Mouse (Mus musculus) neural tube, embryonic 11.5 days (tissue): ENCODE measurements around the gene Dstyk. TPM values are rescaled to one million over a fixed set of nuclear protein-coding genes. Genes with fewer than 3 reads are reported as not detected.

Source experiments
- ATAC-seq: fragments of 200-750 bp; cut with Nextera tagmentation; 2 replicates; pipeline ENCODE4 v1.8.0; 2017; ENCODE audit warnings: moderate number of reproducible peaks, mild to moderate bottlenecking, moderate TSS enrichment, moderate library complexity; ENCODE audit not compliant: insufficient read depth, low FRiP score, low TSS enrichment
- DNase-seq: peaks from one replicate; pipeline ENCODE4 v3.0.0-alpha.2; 2015; ENCODE audit warnings: low spot score
- H3K27ac ChIP-seq: fragments of 300-500 bp; sonication (generic); 2 replicates; pipeline ENCODE4 v1.5.1; 2014; ENCODE audit warnings: low read depth, mild to moderate bottlenecking, low read length
- H3K27me3 ChIP-seq: fragments of 300-500 bp; sonication (generic); 2 replicates; pipeline ENCODE4 v1.6.1; 2014; ENCODE audit warnings: mild to moderate bottlenecking, low read length, mixed read lengths; ENCODE audit not compliant: control insufficient read depth, insufficient read depth
- H3K36me3 ChIP-seq: fragments of 300-500 bp; sonication (generic); 2 replicates; pipeline ENCODE4 v1.6.1; 2014; ENCODE audit warnings: mild to moderate bottlenecking, low read length, moderate library complexity, mixed read lengths; ENCODE audit not compliant: control insufficient read depth, insufficient read depth
- H3K4me1 ChIP-seq: fragments of 300-500 bp; sonication (generic); 2 replicates; pipeline ENCODE4 v1.6.1; 2014; ENCODE audit warnings: low read length, mixed read lengths; ENCODE audit not compliant: control insufficient read depth, insufficient read depth
- H3K4me2 ChIP-seq: fragments of 300-500 bp; sonication (generic); 2 replicates; pipeline ENCODE4 v1.6.1; 2014; ENCODE audit warnings: low read depth, mild to moderate bottlenecking, moderate library complexity
- H3K4me3 ChIP-seq: fragments of 300-500 bp; sonication (generic); 2 replicates; pipeline ENCODE4 v1.5.1; 2014; ENCODE audit warnings: low read depth, low read length
- H3K9ac ChIP-seq: fragments of 300-500 bp; sonication (generic); 2 replicates; pipeline ENCODE4 v1.6.1; 2014; ENCODE audit warnings: mild to moderate bottlenecking, low read length
- H3K9me3 ChIP-seq: fragments of 300-500 bp; sonication (generic); 2 replicates; pipeline ENCODE4 v1.6.1; 2016; ENCODE audit warnings: low read length; ENCODE audit not compliant: control insufficient read depth
- WGBS: fragments of 180-500 bp; shearing (Covaris S2); extraction: QIAGEN DNeasy Blood & Tissue Kit; methylation state at CpG from one replicate; pipeline ENCODE4 v1.1.7; 2014; 5-methylcytosine and 5-hydroxymethylcytosine counted together
- polyA plus RNA-seq: library from polyadenylated mRNA; unstranded; fragments of >200 nt; fragmentation: Nextera tagmentation; extraction: Ambion mirVana; gene quantifications from 2 replicates; pipeline ENCODE4 v1.2.1, GENCODE M21; 2014

Dstyk gene
- polyA plus RNA-seq, 1 experiment from 2014 or later: 11.7 TPM

- ATAC-seq (no peak), DNase-seq (no peak)
- Histone ChIP-seq H3K9me3 (no peaks in the 10 kb centered on the region), H3K36me3 (no peaks in the 10 kb centered on the region), H3K27ac (no peak overlapping the region), H3K9ac (no peak overlapping the region), H3K4me1 (peaks cover 10% of the 10 kb centered on the region; the same call in 1 of the 2 replicates), H3K4me3 (no peak overlapping the region), H3K27me3 (no peaks in the 10 kb centered on the region), H3K4me2 (no peak overlapping the region)
- WGBS: 83% methylated on average over 1 of the region's 1 CpGs
These were observed 57.1 kb downstream of the Dstyk start for GRCm38 (mm10) chr1:132474496-132474895.

GRCm38 (mm10) chr1:132476575-132476927 lies 59.2 kb downstream of the Dstyk start:
- ATAC-seq: peak; percentile 38; the same call in 1 of the 2 replicates

DNA sequence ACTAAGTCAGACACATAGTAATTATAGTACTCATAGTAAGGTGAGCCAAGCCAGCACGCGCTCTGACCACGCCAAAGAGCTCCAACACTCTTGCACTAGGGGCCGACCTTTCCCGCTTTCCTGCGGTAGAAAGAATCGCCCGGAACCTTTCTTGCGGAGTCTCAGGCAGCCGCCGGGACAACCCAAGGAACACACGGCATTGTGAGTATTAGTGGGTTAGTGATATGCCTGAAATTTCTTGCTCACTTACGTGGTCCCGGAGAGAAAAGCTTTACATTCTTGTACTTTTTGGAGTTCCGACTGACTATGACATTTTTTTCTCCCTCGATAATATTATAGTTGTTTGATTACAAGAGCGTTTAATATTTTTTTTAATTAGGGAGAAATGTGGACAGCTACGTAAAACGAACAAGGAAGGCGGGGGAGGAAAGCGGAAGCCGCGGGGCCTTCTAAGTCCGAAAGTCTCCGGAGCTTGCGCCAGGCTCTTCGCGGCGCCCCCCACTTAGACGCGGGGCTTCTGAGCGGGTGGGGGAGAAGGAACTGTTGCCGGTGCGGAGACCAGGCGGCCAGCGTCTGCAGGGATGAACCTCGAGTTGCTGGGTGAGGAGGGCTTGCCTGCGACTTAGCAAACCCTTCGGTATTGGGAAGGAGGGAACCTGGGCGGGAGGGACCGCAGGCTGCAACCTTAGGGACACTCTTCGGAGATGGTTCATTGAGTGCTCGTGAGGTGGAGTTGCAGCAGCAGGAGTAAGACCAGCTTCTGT lies 59.8 kb downstream of the Dstyk start, which contains the start of gene Rbbp5:
Rbbp5 (plus strand) TSS at position 438 of the 764 bp plus-strand sequence.
- H3K27me3 ChIP-seq: no peaks in the 10 kb centered on the region
- ATAC-seq (peak; percentile 81), DNase-seq (peak; percentile 91)
- H3K36me3 ChIP-seq: no peaks in the 10 kb centered on the region
- peaks cover 10% of the 10 kb centered on the region; the same call in 1 of the 2 replicates for H3K4me1 ChIP-seq
- no peaks in the 10 kb centered on the region for H3K9me3 ChIP-seq
- H3K9ac ChIP-seq: peak within 1 kb of the TSS; percentile 73
- peak within 1 kb of the TSS; percentile 78 for H3K4me2 ChIP-seq
- WGBS: under 1% methylated on average over 43 of the region's 43 CpGs
- 0 out of 2 replicates have a peak within 1 kb of the TSS, but pooled peaks have one; percentile 40 for H3K27ac ChIP-seq
- H3K4me3 ChIP-seq: peak within 1 kb of the TSS; percentile 67

More at GRCm38 (mm10) chr1:132476575-132476927, 59.2 kb downstream of the Dstyk start:
- WGBS: 5% methylated on average over 9 of the region's 9 CpGs
- Histone ChIP-seq H3K9ac (peak overlapping the region; percentile 73), H3K4me1 (peaks cover 10% of the 10 kb centered on the region; the same call in 1 of the 2 replicates), H3K4me3 (peak overlapping the region; percentile 67), H3K4me2 (peak overlapping the region; percentile 78), H3K27me3 (no peaks in the 10 kb centered on the region), H3K36me3 (no peaks in the 10 kb centered on the region), H3K9me3 (no peaks in the 10 kb centered on the region), H3K27ac (0 out of 2 replicates have a peak overlapping the region, but pooled peaks have one; percentile 14)
- no peak for DNase-seq

GRCm38 (mm10) chr1:132479438-132479837 lies 62.1 kb downstream of the Dstyk start:
- WGBS: 80% methylated on average over 1 of the region's 1 CpGs
- no peaks in the 10 kb centered on the region for H3K27me3 ChIP-seq
- no peak overlapping the region for H3K4me3 ChIP-seq
- H3K9ac ChIP-seq: no peak overlapping the region
- H3K4me2 ChIP-seq: no peak overlapping the region
- ATAC-seq: no peak
- no peak overlapping the region for H3K27ac ChIP-seq
- DNase-seq: no peak
- H3K4me1 ChIP-seq: peaks cover 10% of the 10 kb centered on the region; the same call in 1 of the 2 replicates
- no peaks in the 10 kb centered on the region for H3K9me3 ChIP-seq
- no peaks in the 10 kb centered on the region for H3K36me3 ChIP-seq

DNA sequence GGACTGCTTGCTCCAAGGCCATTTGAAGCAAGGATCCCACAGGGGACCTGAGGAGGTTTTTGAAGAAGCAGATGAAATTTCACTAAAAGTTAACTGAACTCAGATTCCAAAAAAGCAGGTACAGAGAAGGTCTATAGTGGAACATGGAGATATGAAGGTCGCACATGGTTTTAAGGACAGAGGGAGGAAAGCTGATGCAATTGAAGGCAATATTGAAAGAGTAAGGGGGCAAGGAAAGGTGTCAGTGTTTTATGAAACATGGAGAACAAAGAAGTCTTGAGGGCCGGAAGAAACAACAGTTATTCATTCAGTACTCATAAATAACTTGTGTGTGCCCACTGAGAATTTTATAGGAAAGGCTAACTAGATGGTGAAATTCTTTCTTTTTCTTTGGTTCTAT lies 64.3 kb downstream of the Dstyk start:
- DNase-seq (no peak), ATAC-seq (no peak)
- Histone ChIP-seq H3K4me3 (no peak overlapping the region), H3K27me3 (no peaks in the 10 kb centered on the region), H3K4me2 (no peak overlapping the region), H3K9ac (no peak overlapping the region), H3K36me3 (no peaks in the 10 kb centered on the region), H3K4me1 (peaks cover 7% of the 10 kb centered on the region; the same call in 1 of the 2 replicates), H3K27ac (no peak overlapping the region), H3K9me3 (no peaks in the 10 kb centered on the region)
- WGBS: 94% methylated on average over 2 of the region's 2 CpGs

DNA sequence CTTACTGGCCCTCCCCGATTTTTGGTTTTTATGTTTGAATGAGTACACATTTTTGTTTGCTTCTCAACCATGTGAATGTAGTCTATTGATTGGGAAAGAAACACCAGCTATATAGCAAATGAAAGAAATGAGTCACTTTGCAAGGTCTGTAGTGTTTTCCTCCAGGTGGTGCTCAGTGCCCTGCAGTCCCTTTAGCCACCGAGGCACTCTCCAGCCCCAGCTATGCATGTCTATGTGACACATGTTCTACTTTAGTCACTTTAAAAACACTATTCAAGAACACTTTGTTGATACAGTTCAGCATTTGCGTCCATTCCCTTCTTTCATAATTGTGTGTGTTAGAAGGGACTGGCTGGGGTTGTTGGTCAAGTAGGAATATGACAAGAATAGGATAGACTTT lies 65.9 kb downstream of the Dstyk start:
- no peaks in the 10 kb centered on the region for H3K27me3 ChIP-seq
- H3K27ac ChIP-seq: no peak overlapping the region
- DNase-seq (no peak), ATAC-seq (no peak)
- H3K9ac ChIP-seq: no peak overlapping the region
- H3K4me3 ChIP-seq: no peak overlapping the region
- H3K9me3 ChIP-seq: no peaks in the 10 kb centered on the region
- H3K4me1 ChIP-seq: peaks cover 4% of the 10 kb centered on the region; the same call in 1 of the 2 replicates
- 87% methylated on average over 3 of the region's 3 CpGs for WGBS
- H3K36me3 ChIP-seq: no peaks in the 10 kb centered on the region
- H3K4me2 ChIP-seq: no peak overlapping the region

GRCm38 (mm10) chr1:132483759-132484158 lies 66.4 kb downstream of the Dstyk start:
- Histone ChIP-seq H3K4me2 (no peak overlapping the region), H3K9me3 (no peaks in the 10 kb centered on the region), H3K4me1 (peaks cover 2% of the 10 kb centered on the region; the same call in 1 of the 2 replicates), H3K9ac (no peak overlapping the region), H3K4me3 (no peak overlapping the region), H3K27ac (no peak overlapping the region), H3K36me3 (no peaks in the 10 kb centered on the region), H3K27me3 (no peaks in the 10 kb centered on the region)
- DNase-seq (no peak), ATAC-seq (no peak)
- 90% methylated on average over 6 of the region's 6 CpGs for WGBS

GRCm38 (mm10) chr1:132500535-132500934 lies 83.2 kb downstream of the Dstyk start:
- no peak for ATAC-seq
- Histone ChIP-seq H3K9me3 (no peaks in the 10 kb centered on the region), H3K4me1 (no peaks in the 10 kb centered on the region), H3K4me2 (no peak overlapping the region), H3K9ac (no peak overlapping the region), H3K4me3 (no peak overlapping the region), H3K27ac (no peak overlapping the region), H3K36me3 (peaks cover 12% of the 10 kb centered on the region), H3K27me3 (no peaks in the 10 kb centered on the region)
- no peak for DNase-seq
- 95% methylated on average over 2 of the region's 2 CpGs for WGBS

DNA sequence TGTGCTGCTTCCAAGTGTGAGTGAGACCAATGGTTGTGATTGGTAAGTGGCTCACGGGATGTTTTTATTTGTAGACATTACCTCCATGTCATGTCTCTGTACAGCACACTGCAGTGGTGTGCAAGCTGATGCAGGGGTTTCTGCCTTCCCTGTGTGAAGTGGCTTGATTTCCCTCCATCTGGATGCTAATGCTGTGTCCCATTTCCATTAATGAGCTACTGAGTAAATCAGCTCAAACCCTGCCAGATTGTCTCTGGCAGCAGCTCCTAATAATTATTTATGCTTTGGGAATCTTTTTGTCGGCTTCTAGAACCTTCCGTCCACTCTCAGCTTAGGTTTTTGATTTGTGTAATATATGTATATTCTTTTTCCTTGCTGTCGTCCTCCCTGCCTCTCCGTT lies 87.8 kb downstream of the Dstyk start:
- ATAC-seq (no peak), DNase-seq (no peak)
- H3K27me3 ChIP-seq: no peaks in the 10 kb centered on the region
- no peaks in the 10 kb centered on the region for H3K4me1 ChIP-seq
- H3K4me2 ChIP-seq: no peak overlapping the region
- H3K9me3 ChIP-seq: no peaks in the 10 kb centered on the region
- H3K9ac ChIP-seq: no peak overlapping the region; the same call in 1 of the 2 replicates
- no peak overlapping the region for H3K27ac ChIP-seq
- 90% methylated on average over 5 of the region's 5 CpGs for WGBS
- no peak overlapping the region for H3K4me3 ChIP-seq
- H3K36me3 ChIP-seq: peaks cover 11% of the 10 kb centered on the region
